Mouse (Mus musculus) gastrocnemius, adult 8-10 months (tissue): Measurements from ENCODE around the gene Slc10a7. TPM values are rescaled to one million over a fixed set of nuclear protein-coding genes. Genes with fewer than 3 reads are reported as not detected.
A peak's percentile ranks its signal among the peaks of the same experiment; 100 is the strongest.

ENCODE experiments used
- DNase-seq, 2 experiments: peaks; one replicate each; pipeline ENCODE4 v3.0.0; 2022; ENCODE audit warnings: low spot score in 2 of 2
- total RNA-seq, 4 experiments: library from RNA; stranded (reverse); gene quantifications; 2 replicates each; pipeline ENCODE4 v1.2.4; 2022

Slc10a7 gene
- total RNA-seq, 4 experiments from 2014 or later: 3.7 to 5.6 (median 4.4) TPM

- no peak for DNase-seq
Measured at GRCm38 (mm10) chr8:78732995-78733512, 223.9 kb downstream of the Slc10a7 start.

GRCm38 (mm10) chr8:78734721-78735517, 225.8 kb downstream of the Slc10a7 start:
- DNase-seq: no peak

GRCm38 (mm10) chr8:78738304-78738703, 229.2 kb downstream of the Slc10a7 start:
- no peak for DNase-seq

GRCm38 (mm10) chr8:78740936-78741335, 231.8 kb downstream of the Slc10a7 start:
- peak; percentile 15 to 38 for DNase-seq

- no peak for DNase-seq
Measured at GRCm38 (mm10) chr8:78741496-78741895, 232.3 kb downstream of the Slc10a7 start.

- no peak for DNase-seq
Measured at GRCm38 (mm10) chr8:78741965-78742364, 232.8 kb downstream of the Slc10a7 start.

GRCm38 (mm10) chr8:78742453-78742852, 233.3 kb downstream of the Slc10a7 start:
- peak; percentile 77 to 83 for DNase-seq

- DNase-seq: no peak
Measured at GRCm38 (mm10) chr8:78747052-78747451, 237.9 kb downstream of the Slc10a7 start.

- DNase-seq: no peak
Measured at GRCm38 (mm10) chr8:78748701-78749100, 239.6 kb downstream of the Slc10a7 start.

- no peak for DNase-seq
Measured at GRCm38 (mm10) chr8:78749861-78750825, 241.0 kb downstream of the Slc10a7 start.

GRCm38 (mm10) chr8:78751151-78751550, 242.0 kb downstream of the Slc10a7 start:
- DNase-seq: no peak

- DNase-seq: no peak
Measured at GRCm38 (mm10) chr8:78754986-78755385, 245.8 kb downstream of the Slc10a7 start.

GRCm38 (mm10) chr8:78759139-78759538, 250.0 kb downstream of the Slc10a7 start:
- DNase-seq: no peak

- no peak for DNase-seq
Measured at GRCm38 (mm10) chr8:78764976-78765375, 255.8 kb downstream of the Slc10a7 start.

GRCm38 (mm10) chr8:78765556-78765955, 256.4 kb downstream of the Slc10a7 start:
- DNase-seq: no peak

- DNase-seq: no peak
Measured at GRCm38 (mm10) chr8:78770584-78770983, 261.4 kb downstream of the Slc10a7 start.

GRCm38 (mm10) chr8:78771256-78771655, 262.1 kb downstream of the Slc10a7 start:
- DNase-seq: no peak

GRCm38 (mm10) chr8:78776816-78777215, 267.7 kb downstream of the Slc10a7 start:
- DNase-seq: no peak
